Mouse (Mus musculus) Patski (cell line): ENCODE data around the gene Birc5. TPM values are rescaled to one million over a fixed set of nuclear protein-coding genes. Genes with fewer than 3 reads are reported as not detected.

Experiments used
- ATAC-seq: fragments of 100-300 bp; one replicate; pipeline ENCODE4 v1.8.0; 2021
- CTCF ChIA-PET: fragments of 350-600 bp; sonication (Branson Sonifier 250); formaldehyde crosslinking; loops from one replicate; lab custom pipeline; 2022; ENCODE audit warnings: inconsistent platforms; lab: Charles Lee
- POLR2A ChIA-PET: fragments of 350-600 bp; sonication (Branson Sonifier 250); formaldehyde crosslinking; loops from one replicate; lab custom pipeline; 2022; ENCODE audit warnings: antibody characterized with exemption, inconsistent platforms; lab: Charles Lee
- DNase-seq: peaks from one replicate; pipeline ENCODE4 v3.0.0-alpha.2; 2011; ENCODE audit warnings: low read depth, low spot score
- H3K27me3 ChIP-seq: fragments of 371-371 bp; one replicate; pipeline ENCODE4 v1.5.1; 2021
- CTCF ChIP-seq: fragments of 100-300 bp; IDR thresholded peaks from one replicate; pipeline ENCODE4 v1.5.1; 2021
- in situ Hi-C: fragments of 300-500 bp; cut with MboI; formaldehyde crosslinking; loops from 3 replicates; pipeline ENCODE4 v1.11.1; 2018; ENCODE audit warnings: low pct_unique_long_range_greater_than_20kb, mixed read lengths
- polyA plus RNA-seq: library from polyadenylated mRNA; unstranded; gene quantifications from one replicate; pipeline ENCODE4 v1.2.3, GENCODE M21; 2021

The Birc5 gene
- polyA plus RNA-seq, 1 experiment from 2014 or later: 79.5 TPM

- no peak for ATAC-seq
- POLR2A ChIA-PET: no interaction called here
- H3K27me3 ChIP-seq: no peaks in the 10 kb centered on the region
- CTCF ChIA-PET: interaction anchor here (1.3 to 2.8 kb wide), 2 partner anchors 26 to 107 kb away, joined by 3 to 13 read pairs; no protein-coding TSS in a partner anchor
- TF ChIP-seq CTCF: no peak
- DNase-seq: no peak
- in situ Hi-C loops: no loop called here
Measured at GRCm38 (mm10) chr11:117816389-117816996, 32.6 kb upstream of the Birc5 start.

DNA sequence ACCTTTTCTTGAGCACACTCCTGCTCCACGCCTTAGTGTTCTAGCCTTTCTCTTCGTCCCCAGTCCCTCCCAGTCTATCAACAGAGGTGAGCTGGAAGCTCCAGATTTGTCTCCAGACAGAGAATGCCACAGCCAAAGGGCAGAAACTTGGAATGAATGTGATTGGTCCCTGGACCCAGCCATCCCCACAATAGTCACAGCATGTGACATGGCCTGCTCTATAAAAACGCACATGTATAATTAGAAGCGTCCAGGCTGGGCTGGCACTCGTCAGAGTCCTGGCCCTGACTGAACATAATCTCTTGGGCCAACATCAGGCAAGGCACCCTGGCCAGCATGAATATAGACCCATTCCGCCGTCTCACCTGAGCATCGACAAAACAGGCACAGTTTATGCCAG is 30.0 kb upstream of the Birc5 start:
- in situ Hi-C loops: no loop called here
- DNase-seq: no peak
- H3K27me3 ChIP-seq: no peaks in the 10 kb centered on the region
- TF ChIP-seq CTCF: no peak
- ChIA-PET CTCF (interaction anchor here (2.8 kb wide), 1 partner anchor 29 kb away, joined by 13 read pairs; no protein-coding TSS in a partner anchor), POLR2A (interaction anchor here (1.7 kb wide), 2 partner anchors 9 to 29 kb away, joined by 4 to 5 read pairs; partner anchors contain the start of gene Birc5)
- no peak for ATAC-seq

- in situ Hi-C loops: loop anchor here (5.0 kb wide), 1 partner anchor 428 kb away; no protein-coding TSS in a partner anchor
- DNase-seq: no peak
- no peaks in the 10 kb centered on the region for H3K27me3 ChIP-seq
- no peak for TF ChIP-seq CTCF
- ChIA-PET POLR2A (interaction anchor here (1.7 kb wide), 1 partner anchor 10 kb away, joined by 4 read pairs; no protein-coding TSS in a partner anchor), CTCF (no interaction called here)
- ATAC-seq: no peak
Measured at GRCm38 (mm10) chr11:117820173-117820572, 28.9 kb upstream of the Birc5 start.

GRCm38 (mm10) chr11:117821868-117822267 is 27.2 kb upstream of the Birc5 start:
- DNase-seq: no peak
- POLR2A ChIA-PET: interaction anchor here (1.3 kb wide), 1 partner anchor 10 kb away, joined by 5 read pairs; no protein-coding TSS in a partner anchor
- in situ Hi-C loops: loop anchor here (5.0 kb wide), 1 partner anchor 430 kb away; no protein-coding TSS in a partner anchor
- TF ChIP-seq CTCF: no peak
- no peaks in the 10 kb centered on the region for H3K27me3 ChIP-seq
- CTCF ChIA-PET: interaction anchor here (1.3 kb wide), 1 partner anchor 8 kb away, joined by 4 read pairs; no protein-coding TSS in a partner anchor
- ATAC-seq: no peak

DNA sequence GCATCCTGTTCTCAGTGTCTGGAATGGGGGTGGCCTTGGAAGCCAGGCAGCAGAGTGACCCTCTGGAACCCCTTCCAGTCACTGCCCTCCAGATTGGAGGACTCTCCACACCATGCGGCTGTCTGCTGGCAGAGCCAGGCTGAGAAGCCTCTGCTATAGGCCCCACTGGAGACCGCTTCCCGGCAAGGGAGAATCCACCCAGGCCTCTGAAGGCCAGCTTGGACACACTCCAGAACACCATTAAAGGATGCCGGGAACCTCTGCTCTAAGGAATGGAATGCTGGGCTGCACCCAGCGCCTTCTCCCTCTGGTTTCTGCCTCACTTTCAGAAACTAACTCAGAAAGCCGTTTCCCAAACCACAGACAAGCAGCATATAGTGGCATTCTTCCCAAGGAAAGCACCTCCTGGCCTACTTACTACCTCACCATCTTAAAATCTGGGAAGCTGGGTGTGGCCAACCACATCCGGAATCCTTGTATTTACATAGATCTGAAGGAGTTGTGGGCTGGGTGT is 26.3 kb upstream of the Birc5 start:
- CTCF ChIA-PET: interaction anchor here (1.3 kb wide), 1 partner anchor 9 kb away, joined by 4 read pairs; no protein-coding TSS in a partner anchor
- POLR2A ChIA-PET: no interaction called here
- in situ Hi-C loops: loop anchor here (5.0 kb wide), 1 partner anchor 430 kb away; no protein-coding TSS in a partner anchor
- ATAC-seq (peak; percentile 31), DNase-seq (no peak)
- TF ChIP-seq CTCF: no peak
- H3K27me3 ChIP-seq: no peaks in the 10 kb centered on the region

- no peak for ATAC-seq
- in situ Hi-C loops: loop anchor here (5.0 kb wide), 1 partner anchor 431 kb away; no protein-coding TSS in a partner anchor
- CTCF ChIA-PET: no interaction called here
- no peaks in the 10 kb centered on the region for H3K27me3 ChIP-seq
- POLR2A ChIA-PET: interaction anchor here (1.2 kb wide), 1 partner anchor 433 kb away, joined by 4 read pairs; no protein-coding TSS in a partner anchor
- DNase-seq: no peak
- TF ChIP-seq CTCF: no peak
Measured at GRCm38 (mm10) chr11:117823411-117823810, 25.6 kb upstream of the Birc5 start.

GRCm38 (mm10) chr11:117824060-117824969 is 24.7 kb upstream of the Birc5 start:
- H3K27me3 ChIP-seq: no peaks in the 10 kb centered on the region
- ChIA-PET CTCF (interaction anchor here (0.9 to 2.4 kb wide), 9 partner anchors 10 to 145 kb away, joined by 3 to 19 read pairs (median 4); partner anchors contain the start of gene 6030468B19Rik), POLR2A (interaction anchor here (0.7 to 1.4 kb wide), 4 partner anchors 9 to 453 kb away, joined by 3 to 4 read pairs (median 4); no protein-coding TSS in a partner anchor)
- ATAC-seq (peak; percentile 65), DNase-seq (no peak)
- in situ Hi-C loops: loop anchor here (5.0 kb wide), 1 partner anchor 432 kb away; no protein-coding TSS in a partner anchor
- peak; percentile 98 for TF ChIP-seq CTCF

- no peak for ATAC-seq
- ChIA-PET CTCF (interaction anchor here (1.0 to 2.4 kb wide), 7 partner anchors 11 to 116 kb away, joined by 3 to 19 read pairs (median 4); partner anchors contain the start of gene 6030468B19Rik), POLR2A (interaction anchor here (0.7 to 1.4 kb wide), 6 partner anchors 8 to 454 kb away, joined by 3 to 4 read pairs (median 3); no protein-coding TSS in a partner anchor)
- no peak for TF ChIP-seq CTCF
- no peak for DNase-seq
- in situ Hi-C loops: loop anchor here (5.0 kb wide), 1 partner anchor 118 kb away; no protein-coding TSS in a partner anchor
- H3K27me3 ChIP-seq: no peaks in the 10 kb centered on the region
Measured at GRCm38 (mm10) chr11:117825333-117826101, 23.5 kb upstream of the Birc5 start, which contains the start of the genes Afmid and Tk1. Gene Afmid, plus strand, starts transcription at chr11:117825924. Gene Tk1, minus strand, starts transcription at chr11:117826092.

- in situ Hi-C loops: loop anchor here (5.0 kb wide), 1 partner anchor 119 kb away; no protein-coding TSS in a partner anchor
- CTCF ChIA-PET: interaction anchor here (1.8 to 2.4 kb wide), 2 partner anchors 12 to 20 kb away, joined by 3 to 8 read pairs; no protein-coding TSS in a partner anchor
- DNase-seq (no peak), ATAC-seq (no peak)
- no peaks in the 10 kb centered on the region for H3K27me3 ChIP-seq
- POLR2A ChIA-PET: interaction anchor here (0.8 to 1.4 kb wide), 4 partner anchors 28 to 40 kb away, joined by 3 read pairs; no protein-coding TSS in a partner anchor
- no peak for TF ChIP-seq CTCF
Measured at GRCm38 (mm10) chr11:117826164-117826563, 22.9 kb upstream of the Birc5 start.
